Mouse (Mus musculus) neural tube, embryonic 15.5 days (tissue): ENCODE measurements at regions not wholly inside any gene's neighbourhood (a gene's known extent, or its start where the extent isn't known, plus 50 kb on each side); places are given as distances from the start of the nearest gene placed in this dataset.

Experiments used
- ATAC-seq: fragments of 200-750 bp; cut with Nextera tagmentation; 2 replicates; pipeline ENCODE4 v1.8.0; 2017; ENCODE audit warnings: mild to moderate bottlenecking, moderate TSS enrichment, moderate library complexity; ENCODE audit not compliant: low FRiP score
- H3K27ac ChIP-seq: fragments of 300-500 bp; sonication (generic); replicated peaks from 2 replicates; pipeline ENCODE4 v1.5.1; 2015; ENCODE audit warnings: mild to moderate bottlenecking, inconsistent platforms
- H3K27me3 ChIP-seq: fragments of 300-500 bp; sonication (generic); replicated peaks from 2 replicates; pipeline ENCODE4 v1.6.1; 2015; ENCODE audit warnings: inconsistent platforms
- H3K36me3 ChIP-seq: fragments of 300-500 bp; sonication (generic); 2 replicates; pipeline ENCODE4 v1.6.1; 2015; ENCODE audit warnings: inconsistent platforms
- H3K4me1 ChIP-seq: fragments of 300-500 bp; sonication (generic); 2 replicates; pipeline ENCODE4 v1.6.1; 2015; ENCODE audit warnings: inconsistent platforms
- H3K4me2 ChIP-seq: fragments of 300-500 bp; sonication (generic); 2 replicates; pipeline ENCODE4 v1.6.1; 2015; ENCODE audit warnings: inconsistent platforms, mild to moderate bottlenecking, moderate library complexity
- H3K4me3 ChIP-seq: fragments of 300-500 bp; sonication (generic); replicated peaks from 2 replicates; pipeline ENCODE4 v1.5.1; 2015; ENCODE audit warnings: mild to moderate bottlenecking, inconsistent platforms
- H3K9ac ChIP-seq: fragments of 300-500 bp; sonication (generic); replicated peaks from 2 replicates; pipeline ENCODE4 v1.6.1; 2015; ENCODE audit warnings: mild to moderate bottlenecking, inconsistent platforms
- H3K9me3 ChIP-seq: fragments of 300-500 bp; sonication (generic); replicated peaks from 2 replicates; pipeline ENCODE4 v1.6.1; 2016; ENCODE audit warnings: inconsistent platforms
- WGBS: fragments of 180-500 bp; shearing (Covaris S2); methylation state at CpG from one replicate; pipeline ENCODE4 v1.1.7; 2015; ENCODE audit warnings: mixed read lengths; 5-methylcytosine and 5-hydroxymethylcytosine counted together

DNA sequence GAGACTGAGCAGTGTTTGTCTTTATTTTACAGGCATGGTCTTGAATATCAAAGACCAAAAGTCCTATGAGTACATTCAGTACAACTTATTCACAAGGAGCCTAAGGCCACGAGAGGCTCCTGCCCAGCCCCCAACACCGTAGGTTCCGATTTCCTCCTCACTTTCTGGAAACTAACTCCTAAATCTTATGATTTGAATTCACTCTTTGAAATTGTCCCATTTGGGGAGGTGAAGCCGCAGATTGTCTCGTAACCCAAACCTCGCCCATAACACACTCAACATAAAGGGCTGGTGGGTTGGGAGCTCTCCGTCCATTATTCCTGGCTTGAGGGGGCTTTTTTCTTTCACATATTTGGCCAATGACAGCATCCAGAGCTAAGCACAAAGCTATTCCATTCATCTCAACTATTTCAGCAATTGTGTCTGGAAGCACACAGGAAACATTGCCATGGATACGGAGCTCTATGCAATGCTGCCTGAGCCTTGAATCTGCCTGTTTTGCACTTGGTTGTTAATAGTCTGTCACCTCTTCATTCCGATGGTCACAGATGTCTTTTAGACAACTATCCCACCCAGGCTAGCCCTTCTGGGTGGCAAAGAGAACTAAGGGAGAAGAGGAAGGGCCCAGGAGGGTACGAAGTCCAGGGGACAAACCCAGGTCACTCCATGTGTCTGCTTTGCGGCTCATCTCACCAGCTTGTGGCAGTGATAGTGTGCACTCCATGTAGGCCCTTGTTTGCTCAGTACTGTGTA lies 86.6 kb downstream of the Irs2 start:
- peaks cover 56% of the 10 kb centered on the region for H3K4me1 ChIP-seq

DNA sequence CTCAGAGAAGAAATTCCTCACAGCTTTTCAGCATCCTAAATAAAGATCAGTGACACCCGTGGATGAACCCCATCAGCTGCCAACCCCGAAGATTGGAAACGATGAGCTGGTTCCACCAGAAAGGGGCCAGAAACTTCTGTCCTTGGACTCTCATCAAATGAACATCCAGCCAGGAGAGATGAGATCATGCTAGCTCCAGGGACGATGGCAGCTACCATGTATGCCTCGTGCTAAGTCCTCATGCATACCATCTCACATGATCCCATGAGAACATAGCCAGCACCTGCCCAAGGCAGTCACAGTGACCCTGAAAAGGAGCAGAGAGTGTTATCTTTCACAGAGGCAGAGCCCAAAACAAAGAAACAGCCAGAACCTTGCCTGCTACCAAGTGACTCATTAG lies 88.6 kb downstream of the Irs2 start:
- Histone ChIP-seq H3K27ac (no peak overlapping the region), H3K9me3 (no peaks in the 10 kb centered on the region), H3K27me3 (peaks cover 8% of the 10 kb centered on the region; the same call in 1 of the 2 replicates), H3K4me3 (no peak overlapping the region), H3K36me3 (no peaks in the 10 kb centered on the region), H3K4me2 (no peak overlapping the region), H3K4me1 (peaks cover 36% of the 10 kb centered on the region), H3K9ac (no peak overlapping the region)
- WGBS: 87% methylated on average over 5 of the region's 5 CpGs
- ATAC-seq: no peak

More for the DNA sequence above, 86.6 kb downstream of the Irs2 start:
- H3K9me3 ChIP-seq: no peaks in the 10 kb centered on the region
- no peak overlapping the region for H3K4me2 ChIP-seq
- H3K27ac ChIP-seq: no peak overlapping the region; the same call in 1 of the 2 replicates
- no peak overlapping the region for H3K4me3 ChIP-seq
- peaks cover 11% of the 10 kb centered on the region for H3K27me3 ChIP-seq
- no peak overlapping the region for H3K9ac ChIP-seq
- ATAC-seq: no peak
- WGBS: 17% methylated on average over 11 of the region's 11 CpGs
- no peaks in the 10 kb centered on the region for H3K36me3 ChIP-seq

DNA sequence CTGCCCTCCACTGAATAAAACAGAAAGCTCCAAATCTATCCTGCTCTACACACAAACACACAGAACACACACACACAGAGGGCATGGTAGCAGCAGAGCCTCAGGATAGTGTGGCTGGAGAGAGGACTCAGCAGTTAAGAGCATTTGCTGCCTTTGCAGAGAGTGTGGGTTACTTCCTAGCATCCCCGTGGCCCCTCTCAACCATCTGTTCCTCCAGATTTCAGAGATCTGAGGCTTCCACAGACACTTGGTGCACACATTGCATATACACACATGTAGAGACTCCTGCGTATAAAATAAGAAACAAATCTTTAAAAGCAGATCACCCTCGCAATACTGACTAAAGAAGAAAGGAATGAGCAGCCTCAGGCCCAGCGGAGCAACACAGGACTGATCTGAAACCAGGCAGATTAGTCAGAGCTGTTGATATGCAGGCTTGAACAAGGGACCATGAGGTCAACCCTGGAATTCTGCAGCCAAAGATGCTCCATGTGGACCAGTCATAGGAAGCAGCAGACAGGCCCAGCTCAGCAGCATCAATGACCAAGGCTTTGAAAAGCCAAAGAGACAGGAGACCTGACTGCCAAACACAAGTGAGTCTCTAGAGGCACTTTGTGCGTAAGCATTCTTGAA lies 89.7 kb downstream of the Irs2 start:
- H3K4me2 ChIP-seq: no peak overlapping the region
- ATAC-seq: no peak
- no peaks in the 10 kb centered on the region for H3K9me3 ChIP-seq
- WGBS: 89% methylated on average over 5 of the region's 5 CpGs
- no peak overlapping the region for H3K27ac ChIP-seq
- H3K27me3 ChIP-seq: peaks cover 8% of the 10 kb centered on the region; the same call in 1 of the 2 replicates
- H3K36me3 ChIP-seq: no peaks in the 10 kb centered on the region
- H3K4me3 ChIP-seq: no peak overlapping the region
- H3K9ac ChIP-seq: no peak overlapping the region
- H3K4me1 ChIP-seq: peaks cover 27% of the 10 kb centered on the region

DNA sequence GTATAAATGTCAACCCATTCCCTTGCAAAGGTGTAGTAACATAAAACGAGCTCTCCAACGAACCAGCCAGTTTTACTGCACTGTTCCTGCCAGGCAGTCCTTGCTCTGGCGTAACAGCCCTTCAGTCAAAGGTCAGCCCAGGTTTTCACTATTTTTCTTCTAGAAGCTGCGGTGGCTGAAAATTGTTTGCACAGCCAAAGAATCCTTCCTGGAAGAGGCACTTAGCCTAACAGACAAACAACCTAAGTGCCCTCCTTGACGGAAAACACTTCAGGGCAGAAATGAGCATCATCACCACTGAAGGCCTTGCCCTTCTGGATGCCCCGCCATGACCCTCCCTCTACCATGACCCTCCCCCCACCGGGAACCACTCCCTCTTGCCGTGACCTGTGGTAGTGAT lies 93.6 kb downstream of the Irs2 start:
- no peaks in the 10 kb centered on the region for H3K36me3 ChIP-seq
- WGBS: 79% methylated on average over 8 of the region's 8 CpGs
- H3K4me2 ChIP-seq: no peak overlapping the region
- ATAC-seq: no peak
- H3K27me3 ChIP-seq: peaks cover 6% of the 10 kb centered on the region; the same call in 1 of the 2 replicates
- no peak overlapping the region for H3K4me3 ChIP-seq
- H3K4me1 ChIP-seq: no peaks in the 10 kb centered on the region
- H3K9ac ChIP-seq: no peak overlapping the region
- no peak overlapping the region for H3K27ac ChIP-seq
- H3K9me3 ChIP-seq: no peaks in the 10 kb centered on the region

DNA sequence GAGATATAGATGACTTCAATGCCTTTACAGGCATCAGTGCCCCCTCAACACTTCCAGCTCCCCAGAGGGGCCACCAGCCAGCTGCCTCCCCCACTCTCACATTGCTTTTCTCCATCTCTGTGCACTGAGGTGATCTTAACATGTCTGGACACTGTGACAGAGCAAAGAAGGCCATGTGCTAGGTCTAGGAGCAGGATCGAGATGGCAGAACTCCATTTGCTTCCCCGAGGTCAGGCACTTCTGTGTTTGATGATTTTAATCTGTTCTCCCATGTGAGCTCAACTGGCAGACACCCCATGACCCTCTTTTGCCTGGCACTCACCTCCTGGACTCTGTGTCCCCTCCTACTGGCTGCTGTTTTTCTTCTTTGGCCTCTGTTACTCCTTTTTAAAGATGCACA lies 95.8 kb downstream of the Irs2 start:
- no peak for ATAC-seq
- Histone ChIP-seq H3K27me3 (peaks cover 6% of the 10 kb centered on the region; the same call in 1 of the 2 replicates), H3K4me2 (no peak overlapping the region), H3K36me3 (no peaks in the 10 kb centered on the region), H3K4me3 (no peak overlapping the region), H3K9ac (no peak overlapping the region), H3K4me1 (no peaks in the 10 kb centered on the region), H3K27ac (no peak overlapping the region), H3K9me3 (no peaks in the 10 kb centered on the region)
- WGBS: 86% methylated on average over 2 of the region's 2 CpGs

DNA sequence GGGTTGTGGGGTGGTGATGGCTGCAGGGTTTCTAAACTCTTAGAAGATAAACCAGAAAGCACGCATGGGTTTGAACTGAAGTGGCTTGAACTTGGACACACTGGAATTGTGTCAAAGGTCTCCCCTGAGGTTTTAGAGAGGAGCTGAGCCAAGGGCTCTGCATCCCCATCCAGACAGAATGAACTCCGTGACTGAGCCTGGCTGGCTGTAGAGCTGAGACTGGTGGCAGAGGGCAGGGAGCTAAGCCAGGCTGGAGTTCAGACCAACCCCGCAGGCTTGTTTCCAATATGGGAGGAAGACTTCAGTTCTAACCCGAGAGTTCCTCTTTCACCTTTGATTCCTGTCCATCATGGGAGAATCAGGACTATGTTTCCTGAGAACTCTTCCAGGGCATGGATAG lies 96.9 kb downstream of the Irs2 start:
- ATAC-seq: no peak
- Histone ChIP-seq H3K4me1 (no peaks in the 10 kb centered on the region), H3K4me3 (no peak overlapping the region), H3K36me3 (no peaks in the 10 kb centered on the region), H3K9me3 (no peaks in the 10 kb centered on the region), H3K27me3 (0 out of 2 replicates have a peak, but pooled peaks cover 6% of the 10 kb centered on the region), H3K9ac (no peak overlapping the region), H3K27ac (no peak overlapping the region), H3K4me2 (no peak overlapping the region)
- WGBS: 87% methylated on average over 4 of the region's 4 CpGs

DNA sequence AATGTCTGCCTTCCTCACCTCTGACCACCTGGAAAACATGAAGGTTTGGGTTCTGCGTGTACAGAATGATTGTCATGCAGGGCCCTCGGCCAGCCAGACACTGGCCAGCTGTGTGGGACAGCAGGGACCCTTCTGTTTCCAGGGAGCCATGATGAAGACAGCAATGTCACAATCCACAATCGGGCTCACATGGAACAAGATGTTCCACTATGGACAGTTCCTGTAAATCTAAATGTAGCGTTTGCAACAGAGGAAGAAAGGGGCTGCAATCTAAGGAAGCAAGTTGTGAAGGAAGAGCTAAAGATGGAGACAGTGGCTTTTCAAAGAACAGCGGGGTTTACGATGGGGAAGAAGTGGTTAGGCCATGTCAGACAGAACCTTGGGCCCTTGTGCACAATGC lies 97.3 kb downstream of the Irs2 start:
- H3K27ac ChIP-seq: no peak overlapping the region
- H3K4me3 ChIP-seq: no peak overlapping the region
- no peak overlapping the region for H3K4me2 ChIP-seq
- no peaks in the 10 kb centered on the region for H3K9me3 ChIP-seq
- 0 out of 2 replicates have a peak, but pooled peaks cover 6% of the 10 kb centered on the region for H3K27me3 ChIP-seq
- H3K36me3 ChIP-seq: no peaks in the 10 kb centered on the region
- WGBS: 87% methylated on average over 6 of the region's 6 CpGs
- no peaks in the 10 kb centered on the region for H3K4me1 ChIP-seq
- ATAC-seq: no peak
- no peak overlapping the region for H3K9ac ChIP-seq

DNA sequence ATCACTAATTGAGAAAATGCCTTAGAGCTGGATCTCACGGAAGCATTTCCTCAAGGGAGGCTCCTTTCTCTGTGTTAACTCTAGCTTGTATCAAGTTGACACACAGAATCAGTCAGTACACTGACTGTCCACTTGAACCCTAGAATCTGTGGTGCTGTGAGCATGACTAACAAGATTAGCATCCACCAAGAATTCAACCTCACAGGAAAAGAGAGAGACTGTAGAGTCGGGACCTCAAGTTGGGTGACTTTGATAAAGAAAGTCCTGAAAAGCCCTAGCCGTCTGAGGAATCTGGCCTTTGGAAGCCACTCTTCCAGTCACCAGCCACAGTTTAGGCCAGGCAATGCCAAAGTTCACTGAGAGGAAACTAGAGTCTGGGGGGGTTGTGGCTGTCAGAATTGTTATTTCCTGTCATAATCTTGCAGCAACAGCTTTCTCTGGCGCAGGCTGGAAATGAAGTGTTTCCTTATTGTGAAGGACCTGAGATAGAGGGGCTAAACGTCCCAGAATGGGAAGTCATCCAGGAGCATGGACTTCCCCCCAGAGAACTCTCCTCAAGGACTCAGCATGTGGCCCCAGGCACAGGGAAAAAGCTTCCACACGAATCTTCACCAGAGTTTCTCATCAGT lies 97.9 kb downstream of the Irs2 start:
- H3K4me1 ChIP-seq: no peaks in the 10 kb centered on the region
- 0 out of 2 replicates have a peak, but pooled peaks cover 6% of the 10 kb centered on the region for H3K27me3 ChIP-seq
- H3K36me3 ChIP-seq: no peaks in the 10 kb centered on the region
- no peak overlapping the region for H3K9ac ChIP-seq
- H3K4me3 ChIP-seq: no peak overlapping the region
- ATAC-seq: no peak
- H3K9me3 ChIP-seq: no peaks in the 10 kb centered on the region
- WGBS: 67% methylated on average over 6 of the region's 6 CpGs
- H3K4me2 ChIP-seq: no peak overlapping the region
- H3K27ac ChIP-seq: no peak overlapping the region

DNA sequence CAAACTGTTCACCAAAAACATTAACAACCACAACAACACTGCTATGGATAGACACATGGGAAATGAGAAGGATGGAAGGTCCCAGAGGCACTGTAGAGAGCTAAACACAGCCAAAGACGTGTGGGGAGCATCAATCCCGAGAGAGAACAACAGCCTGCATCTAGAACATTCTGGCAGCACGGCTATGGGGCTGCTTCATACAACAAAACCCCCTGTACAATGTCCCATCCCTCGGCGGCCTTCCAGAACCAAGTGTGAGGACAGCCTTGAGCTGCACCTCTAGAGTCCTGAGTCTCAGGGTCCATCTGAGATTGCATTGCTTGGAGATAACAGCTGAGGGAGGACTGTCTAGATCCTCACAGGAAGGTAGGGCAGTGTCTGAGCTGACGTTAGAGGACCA lies 99.1 kb downstream of the Irs2 start:
- no peaks in the 10 kb centered on the region for H3K9me3 ChIP-seq
- H3K27me3 ChIP-seq: 0 out of 2 replicates have a peak, but pooled peaks cover 6% of the 10 kb centered on the region
- no peaks in the 10 kb centered on the region for H3K4me1 ChIP-seq
- no peak overlapping the region for H3K4me2 ChIP-seq
- no peak overlapping the region for H3K27ac ChIP-seq
- H3K36me3 ChIP-seq: no peaks in the 10 kb centered on the region
- no peak overlapping the region for H3K9ac ChIP-seq
- WGBS: 85% methylated on average over 6 of the region's 6 CpGs
- no peak overlapping the region for H3K4me3 ChIP-seq
- no peak for ATAC-seq

DNA sequence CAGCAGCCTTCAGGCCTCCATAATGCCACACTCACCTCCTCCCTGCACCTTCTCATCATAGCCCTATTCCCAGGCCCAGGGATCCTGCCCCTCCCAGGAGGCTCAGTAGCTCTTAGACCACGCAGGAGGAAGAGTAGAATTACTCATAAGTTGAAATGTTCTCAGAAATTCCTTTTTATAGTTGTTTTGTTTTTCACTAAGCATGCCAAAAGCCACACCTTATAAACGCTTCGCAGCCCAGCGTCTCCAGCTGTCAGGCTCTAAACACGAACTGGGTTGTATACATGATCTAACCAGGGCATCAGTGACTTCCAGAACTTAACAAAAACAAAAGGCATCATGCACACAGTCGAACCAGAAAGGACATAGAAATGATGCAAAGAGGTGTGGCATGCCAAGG lies 101.9 kb downstream of the Irs2 start:
- WGBS: 84% methylated on average over 6 of the region's 6 CpGs
- Histone ChIP-seq H3K4me2 (no peak overlapping the region), H3K9me3 (no peaks in the 10 kb centered on the region)

DNA sequence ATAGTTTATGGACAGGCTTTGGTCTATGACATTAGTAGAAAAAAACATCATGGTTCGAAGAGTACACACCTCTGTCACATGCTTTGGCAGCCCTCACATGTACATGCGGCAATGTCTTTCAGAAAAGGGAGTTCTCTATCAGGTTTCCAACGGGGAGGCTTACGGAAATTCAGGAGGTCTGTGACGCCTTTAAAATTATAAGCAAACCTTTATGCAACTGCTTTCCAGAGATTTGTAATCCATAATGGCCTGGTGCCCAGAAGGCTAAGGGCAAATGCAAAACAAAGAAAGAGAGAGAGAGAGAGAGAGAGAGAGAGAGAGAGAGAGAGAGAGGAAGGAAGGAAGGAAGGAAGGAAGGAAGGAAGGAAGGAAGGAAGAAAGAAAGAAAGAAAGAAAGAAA lies 102.5 kb downstream of the Irs2 start:
- Histone ChIP-seq H3K36me3 (no peaks in the 10 kb centered on the region), H3K27me3 (no peaks in the 10 kb centered on the region), H3K4me1 (no peaks in the 10 kb centered on the region), H3K9ac (no peak overlapping the region), H3K4me3 (no peak overlapping the region), H3K4me2 (no peak overlapping the region), H3K27ac (no peak overlapping the region), H3K9me3 (no peaks in the 10 kb centered on the region)
- 92% methylated on average over 5 of the region's 5 CpGs for WGBS
- no peak for ATAC-seq

More for the DNA sequence above, 101.9 kb downstream of the Irs2 start:
- no peak for ATAC-seq
- Histone ChIP-seq H3K27me3 (no peaks in the 10 kb centered on the region), H3K4me1 (no peaks in the 10 kb centered on the region), H3K9ac (no peak overlapping the region), H3K36me3 (no peaks in the 10 kb centered on the region), H3K27ac (no peak overlapping the region), H3K4me3 (no peak overlapping the region)

DNA sequence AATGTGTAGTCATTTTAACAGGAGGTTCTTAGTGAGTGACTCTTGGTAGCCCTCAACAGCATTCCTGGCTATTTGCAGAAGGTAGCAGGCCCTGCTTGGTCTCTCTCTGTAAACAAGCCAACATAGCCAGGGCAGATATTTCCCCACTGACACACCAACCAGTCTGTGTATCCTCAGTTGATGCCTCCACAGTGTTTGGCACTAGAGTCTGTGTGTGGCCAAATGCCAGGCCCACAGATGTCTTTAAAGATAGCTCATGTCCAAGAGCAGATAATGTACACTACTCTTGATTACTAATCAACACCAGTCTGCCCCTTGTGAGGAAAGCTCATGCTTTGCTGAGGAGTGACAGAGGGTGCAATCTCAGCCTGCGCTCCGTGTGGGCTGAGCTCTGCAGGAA lies 104.3 kb downstream of the Irs2 start:
- no peak overlapping the region for H3K4me3 ChIP-seq
- no peak overlapping the region for H3K9ac ChIP-seq
- 88% methylated on average over 2 of the region's 2 CpGs for WGBS
- no peak overlapping the region for H3K27ac ChIP-seq
- H3K4me1 ChIP-seq: peaks cover 13% of the 10 kb centered on the region
- H3K4me2 ChIP-seq: no peak overlapping the region
- ATAC-seq: no peak
- H3K36me3 ChIP-seq: no peaks in the 10 kb centered on the region
- no peaks in the 10 kb centered on the region for H3K27me3 ChIP-seq
- H3K9me3 ChIP-seq: no peaks in the 10 kb centered on the region
